Mouse (Mus musculus) liver, adult 2 months (tissue): Measurements from ENCODE around the gene Ice1. TPM values are rescaled to one million over a fixed set of nuclear protein-coding genes. Genes with fewer than 3 reads are reported as not detected.

Experiments used
- DNase-seq: peaks from one replicate; pipeline ENCODE4 v3.0.0-alpha.2; 2011; ENCODE audit warnings: low read depth, low spot score; ENCODE audit errors: extremely low read depth
- H3K27ac ChIP-seq: fragments of 200-500 bp; replicated peaks from 2 replicates; pipeline ENCODE4 v1.5.1; 2012; ENCODE audit warnings: low read depth, mild to moderate bottlenecking, control low read depth, inconsistent platforms, low read length; ENCODE audit not compliant: insufficient read depth
- H3K27me3 ChIP-seq: fragments of 200-500 bp; 2 replicates; pipeline ENCODE4 v1.6.1; 2012; ENCODE audit warnings: mild to moderate bottlenecking, moderate library complexity, low read length, inconsistent platforms; ENCODE audit not compliant: control insufficient read depth, insufficient read depth
- H3K36me3 ChIP-seq: fragments of 200-500 bp; 2 replicates; pipeline ENCODE4 v1.6.1; 2012; ENCODE audit warnings: low read length, inconsistent platforms; ENCODE audit not compliant: control insufficient read depth, insufficient read depth
- H3K4me1 ChIP-seq: fragments of 200-500 bp; 2 replicates; pipeline ENCODE4 v1.6.1; 2011; ENCODE audit warnings: low read length; ENCODE audit not compliant: control insufficient read depth, insufficient read depth
- H3K4me3 ChIP-seq: fragments of 200-500 bp; 2 replicates; pipeline ENCODE4 v1.5.1; 2011; ENCODE audit warnings: low read depth, mild to moderate bottlenecking, control low read depth, low read length, moderate library complexity; ENCODE audit not compliant: insufficient read depth
- H3K79me2 ChIP-seq: fragments of 200-500 bp; 2 replicates; pipeline ENCODE4 v1.6.1; 2012; ENCODE audit warnings: inconsistent platforms, mild to moderate bottlenecking, low read length, moderate library complexity; ENCODE audit not compliant: control insufficient read depth, insufficient read depth
- H3K9ac ChIP-seq: fragments of 200-500 bp; 2 replicates; pipeline ENCODE4 v1.6.1; 2012; ENCODE audit warnings: low read depth, mild to moderate bottlenecking, control low read depth, inconsistent platforms, low read length
- CTCF ChIP-seq: fragments of 200-500 bp; IDR thresholded peaks from 2 replicates; pipeline ENCODE4 v1.5.1; 2011; ENCODE audit warnings: low read depth, low read length, control low read depth
- POLR2A ChIP-seq: fragments of 200-500 bp; IDR thresholded peaks from 2 replicates; pipeline ENCODE4 v1.6.1; 2011; ENCODE audit warnings: low read length, control low read depth; ENCODE audit not compliant: insufficient read depth; ENCODE audit errors: extremely low read depth
- WGBS: fragments of 180-500 bp; shearing (Covaris S2); methylation state at CpG from one replicate; pipeline ENCODE4 v1.1.7; 2018; 5-methylcytosine and 5-hydroxymethylcytosine counted together
- polyA plus RNA-seq: library from polyadenylated mRNA; depleted of rRNA; stranded (reverse); fragments of >200 nt; gene quantifications from 2 replicates; pipeline ENCODE4 v1.2.3, GENCODE M21; 2012
- total RNA-seq: library from RNA; depleted of rRNA; stranded (reverse); fragments of >200 nt; gene quantifications from 2 replicates; pipeline ENCODE4 v1.2.3, GENCODE M21; 2014

Gene Ice1
- total and polyA plus RNA-seq, 2 experiments, result 8.5 to 12.2 TPM

DNA sequence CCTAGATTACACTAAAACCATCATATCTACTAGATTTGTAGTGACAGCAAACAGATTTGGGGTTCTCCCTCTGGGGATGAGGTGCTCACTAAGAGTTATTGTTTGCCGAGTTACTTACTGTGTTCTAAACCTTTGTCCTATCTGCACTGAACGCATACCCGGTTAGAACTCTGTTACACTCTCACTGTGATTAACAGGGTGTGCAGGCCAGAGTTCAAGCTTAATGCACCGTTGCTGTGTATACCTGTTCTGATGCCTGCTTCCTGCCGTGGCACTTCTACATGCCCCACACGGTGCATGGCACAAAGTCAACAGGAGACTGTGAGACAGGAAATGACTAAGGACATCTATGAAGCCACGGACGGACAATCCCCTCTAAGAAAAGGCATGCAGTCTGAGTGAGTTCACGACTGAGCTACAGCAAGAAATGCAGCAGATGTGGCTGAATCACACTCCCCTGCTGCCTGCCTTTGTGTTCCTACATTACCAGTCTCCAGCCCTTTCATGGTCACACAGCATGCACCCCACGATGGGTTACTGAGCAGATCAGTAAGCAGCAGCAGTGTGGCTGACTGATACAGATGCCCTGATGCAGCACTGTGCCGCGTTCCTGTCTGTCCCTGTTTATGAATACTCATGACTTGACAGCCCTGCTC lies 37.3 kb downstream of the Ice1 start:
- Histone ChIP-seq H3K79me2 (no peaks in the 10 kb centered on the region), H3K9ac (no peak overlapping the region), H3K27me3 (no peaks in the 10 kb centered on the region), H3K27ac (no peak overlapping the region), H3K36me3 (peaks cover 39% of the 10 kb centered on the region), H3K4me3 (no peak overlapping the region), H3K4me1 (no peaks in the 10 kb centered on the region)
- WGBS, result 72% methylated on average over 12 of the region's 12 CpGs
- no peak for TF ChIP-seq CTCF
- DNase-seq, result no peak

GRCm38 (mm10) chr13:70598941-70599340 lies 38.5 kb downstream of the Ice1 start:
- Histone ChIP-seq H3K9ac (no peak overlapping the region), H3K36me3 (peaks cover 50% of the 10 kb centered on the region), H3K79me2 (no peaks in the 10 kb centered on the region), H3K27ac (no peak overlapping the region), H3K4me1 (no peaks in the 10 kb centered on the region), H3K27me3 (no peaks in the 10 kb centered on the region), H3K4me3 (no peak overlapping the region)
- 94% methylated on average over 4 of the region's 4 CpGs for WGBS
- DNase-seq, result no peak
- TF ChIP-seq CTCF (no peak), POLR2A (no peak)

DNA sequence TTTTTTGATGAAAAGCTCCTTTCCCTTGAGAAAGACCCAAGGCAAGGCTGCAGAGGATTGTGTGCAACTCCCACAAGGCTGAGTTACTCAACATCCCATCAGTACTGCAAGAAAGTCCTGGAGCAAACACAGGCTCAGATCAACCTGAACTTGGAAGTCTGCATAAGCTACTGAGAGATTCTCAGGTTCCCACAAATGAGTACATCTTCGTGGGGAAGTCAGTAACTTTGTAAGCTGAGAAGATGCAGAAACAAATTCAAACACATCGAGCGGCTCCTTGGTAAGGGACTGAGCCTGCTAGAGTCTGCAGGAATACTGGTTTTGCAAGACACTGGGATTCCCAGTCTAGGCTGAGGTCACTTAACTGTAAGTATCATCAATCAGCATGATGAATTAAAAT lies 40.5 kb downstream of the Ice1 start:
- Histone ChIP-seq H3K27ac (no peak overlapping the region), H3K4me1 (no peaks in the 10 kb centered on the region), H3K36me3 (peaks cover 54% of the 10 kb centered on the region), H3K4me3 (no peak overlapping the region), H3K79me2 (no peaks in the 10 kb centered on the region), H3K9ac (no peak overlapping the region), H3K27me3 (no peaks in the 10 kb centered on the region)
- WGBS, result 95% methylated on average over 3 of the region's 3 CpGs
- TF ChIP-seq CTCF (no peak), POLR2A (no peak)
- no peak for DNase-seq

DNA sequence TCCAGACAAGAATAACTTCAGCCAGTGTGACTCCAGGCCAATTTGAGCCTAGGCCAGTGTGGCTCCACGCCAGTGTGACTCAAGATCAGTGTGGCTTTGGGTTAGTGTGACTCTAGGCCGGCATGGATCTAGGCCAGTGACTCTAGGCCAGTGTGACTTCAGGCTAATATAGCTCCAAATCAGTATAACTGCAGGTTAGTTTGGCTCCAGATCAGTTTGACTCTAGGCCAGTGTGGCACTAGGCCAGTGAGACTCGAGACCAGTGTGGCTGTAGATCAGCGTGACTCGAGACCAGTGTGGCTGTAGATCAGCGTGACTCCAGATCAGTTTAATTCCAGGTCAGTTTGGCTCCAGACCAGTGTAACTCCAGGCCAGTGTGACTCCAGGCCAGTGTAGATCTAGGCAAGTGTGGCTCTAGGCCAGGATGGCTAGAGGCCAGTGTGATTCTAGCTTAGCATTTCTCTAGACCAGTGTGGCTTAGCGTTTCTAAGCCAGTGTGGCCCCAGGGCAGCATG lies 47.1 kb downstream of the Ice1 start:
- Histone ChIP-seq H3K36me3 (peaks cover 54% of the 10 kb centered on the region), H3K27me3 (no peaks in the 10 kb centered on the region), H3K4me3 (no peak overlapping the region), H3K27ac (no peak overlapping the region), H3K79me2 (no peaks in the 10 kb centered on the region), H3K4me1 (no peaks in the 10 kb centered on the region), H3K9ac (no peak overlapping the region)
- TF ChIP-seq CTCF, result no peak
- no peak for TF ChIP-seq POLR2A
- peak; percentile 98 for DNase-seq
- WGBS, result 17% methylated on average over 7 of the region's 7 CpGs

DNA sequence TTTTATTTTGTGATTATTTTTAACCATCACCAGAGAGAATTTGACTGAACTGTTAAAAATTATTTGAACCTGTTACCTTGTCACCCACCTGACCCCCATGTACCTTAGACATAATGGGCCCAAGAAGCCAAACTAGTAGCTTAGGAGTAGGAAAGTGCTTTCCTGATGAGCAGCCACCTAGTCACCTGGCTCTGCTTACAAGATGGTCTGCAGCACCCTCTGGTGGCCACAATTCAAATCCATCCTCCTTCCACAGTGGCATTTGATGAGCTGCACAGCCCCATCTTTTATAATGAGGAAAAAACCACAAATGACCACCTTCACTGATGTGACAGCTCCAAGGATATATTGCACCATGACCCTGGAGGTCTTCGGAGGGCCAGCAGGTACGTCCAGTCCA lies 50.5 kb downstream of the Ice1 start:
- peak; percentile 68 for TF ChIP-seq CTCF
- TF ChIP-seq POLR2A, result no peak
- no peaks in the 10 kb centered on the region for H3K27me3 ChIP-seq
- no peak overlapping the region for H3K9ac ChIP-seq
- no peaks in the 10 kb centered on the region for H3K4me1 ChIP-seq
- peak; percentile 20 for DNase-seq
- WGBS, result 90% methylated on average over 2 of the region's 2 CpGs
- H3K27ac ChIP-seq, result no peak overlapping the region
- no peak overlapping the region for H3K4me3 ChIP-seq
- H3K79me2 ChIP-seq, result no peaks in the 10 kb centered on the region
- peaks cover 31% of the 10 kb centered on the region for H3K36me3 ChIP-seq

- 34% methylated on average over 2 of the region's 2 CpGs for WGBS
- peak; percentile 52 for TF ChIP-seq CTCF
- TF ChIP-seq POLR2A, result no peak
- Histone ChIP-seq H3K4me1 (no peaks in the 10 kb centered on the region), H3K27me3 (no peaks in the 10 kb centered on the region), H3K4me3 (no peak overlapping the region), H3K27ac (no peak overlapping the region), H3K9ac (no peak overlapping the region), H3K36me3 (peaks cover 18% of the 10 kb centered on the region; the same call in 1 of the 2 replicates), H3K79me2 (no peaks in the 10 kb centered on the region)
- DNase-seq, result no peak
These were observed 54.9 kb downstream of the Ice1 start for GRCm38 (mm10) chr13:70582517-70582916.
